In genomic region chr17:66111402-66111959, GRCm38 (mm10) we compare ENCODE assay signal across 8 mouse cellular contexts. TPM values are rescaled to one million over a fixed set of nuclear protein-coding genes. Genes with fewer than 3 reads are reported as not detected.
DNase-seq lines count a peak whose midpoint lies in the region; ATAC-seq and TF ChIP-seq lines count a peak whose summit lies in the region.

Washc1 (plus strand) TSS chr17:66111545.

- H3K4me2 ChIP-seq in forebrain, embryonic 16.5 days (ENCODE audit: low read length): peak within 1 kb of the TSS; percentile 75
- peak within 1 kb of the TSS; percentile 68 for H3K4me2 ChIP-seq in lung, embryonic 15.5 days

- in situ Hi-C loops in ES-E14 (cut with MboI; ENCODE audit: low sequenced_read_pairs in 2 of 2, unreplicated experiment in 2 of 2): no loop called here

- peak; percentile 98 for ATAC-seq in forebrain, embryonic 16.5 days
- ATAC-seq in lung, embryonic 15.5 days (ENCODE audit: borderline replicate concordance, extremely low read depth, low FRiP score, low TSS enrichment): peak; percentile 98

- peaks cover 6 to 16% of the 10 kb centered on the region in 2 experiments; a peak in 3 of 4 replicates for H3K4me1 ChIP-seq in ES-E14 (ENCODE audit: control insufficient read depth in 2 of 2, insufficient read depth in 2 of 2, low read length in 2 of 2, poor library complexity in 1 of 2)
- H3K4me1 ChIP-seq in forebrain, embryonic 16.5 days (replicated peaks; ENCODE audit: control insufficient read depth, insufficient read depth, low read length): peaks cover 15% of the 10 kb centered on the region
- H3K4me1 ChIP-seq in lung, embryonic 15.5 days: peaks cover 20% of the 10 kb centered on the region

- H3K27me3 ChIP-seq in forebrain, embryonic 16.5 days (replicated peaks; ENCODE audit: control insufficient read depth, insufficient read depth, low read length): 0 out of 2 replicates have a peak, but pooled peaks cover 2% of the 10 kb centered on the region
- H3K27me3 ChIP-seq in lung, embryonic 15.5 days: no peaks in the 10 kb centered on the region

- DNase-seq in ES-E14 (ENCODE audit: low read depth, low spot score): peak; percentile 73
- peak; percentile 86 for DNase-seq in cerebellum, adult 11-12 months
- peak; percentile 86 to 87 for DNase-seq in heart, postnatal 36 days
- DNase-seq in layer of hippocampus, adult 8-10 months (ENCODE audit: low spot score in 2 of 2): peak; percentile 79 to 85
- peak; percentile 81 for DNase-seq in ovary, adult 18-20 months (ENCODE audit: low spot score)
- peak; percentile 91 for DNase-seq in thymus, postnatal 0 days (ENCODE audit: low spot score)

- peaks cover 19% of the 10 kb centered on the region for H3K36me3 ChIP-seq in ES-E14 (ENCODE audit: control insufficient read depth, insufficient read depth, low read length, poor library complexity, severe bottlenecking)
- peaks cover 13% of the 10 kb centered on the region for H3K36me3 ChIP-seq in forebrain, embryonic 16.5 days (ENCODE audit: control insufficient read depth, insufficient read depth)
- H3K36me3 ChIP-seq in lung, embryonic 15.5 days: peaks cover 28% of the 10 kb centered on the region

- peak within 1 kb of the TSS; percentile 97 for H3K9ac ChIP-seq in ES-E14 (ENCODE audit: insufficient read depth, low read depth, low read length, poor library complexity, severe bottlenecking)
- H3K9ac ChIP-seq in forebrain, embryonic 16.5 days (replicated peaks; ENCODE audit: low read depth, low read length): peak within 1 kb of the TSS; percentile 90
- peak within 1 kb of the TSS; percentile 86 for H3K9ac ChIP-seq in lung, embryonic 15.5 days

- intact Hi-C loops in heart, postnatal 36 days (cut with DNase I): loop anchor here (5.0 kb wide), 1 partner anchor 229 kb away; no protein-coding TSS in a partner anchor

- H3K27ac ChIP-seq in ES-E14 (ENCODE audit: insufficient read depth, low read depth, low read length, poor library complexity, severe bottlenecking): peak within 1 kb of the TSS; percentile 70; the same call in 1 of the 2 replicates
- peak within 1 kb of the TSS; percentile 62 for H3K27ac ChIP-seq in forebrain, embryonic 16.5 days (ENCODE audit: low read length)
- peak within 1 kb of the TSS; percentile 76 for H3K27ac ChIP-seq in lung, embryonic 15.5 days

- H3K9me3 ChIP-seq in ES-E14 (ENCODE audit: control insufficient read depth, insufficient read depth, low read depth, low read length): no peaks in the 10 kb centered on the region
- no peaks in the 10 kb centered on the region for H3K9me3 ChIP-seq in forebrain, embryonic 16.5 days (ENCODE audit: control insufficient read depth, low read length)
- H3K9me3 ChIP-seq in lung, embryonic 15.5 days: no peaks in the 10 kb centered on the region

- H3K4me3 ChIP-seq in ES-E14 (ENCODE audit: insufficient read depth in 1 of 2, low read depth in 1 of 2, low read length in 2 of 2, poor library complexity in 1 of 2, severe bottlenecking in 1 of 2): peak within 1 kb of the TSS; percentile 84 to 99
- peak within 1 kb of the TSS; percentile 92 for H3K4me3 ChIP-seq in forebrain, embryonic 16.5 days (replicated peaks; ENCODE audit: low read length)
- H3K4me3 ChIP-seq in lung, embryonic 15.5 days: peak within 1 kb of the TSS; percentile 98

- under 1% methylated on average over 37 of the region's 41 CpGs for WGBS in forebrain, embryonic 16.5 days
- WGBS in lung, embryonic 15.5 days: under 1% methylated on average over 38 of the region's 41 CpGs

TF ChIP-seq in ES-E14, 5 proteins besides CTCF, POLR2A, EP300 and RAD21:
- no peak for TF ChIP-seq ZC3H11A (IDR thresholded peaks at IDR 0.05; ENCODE audit: borderline replicate concordance, low read depth, low read length)
- TF ChIP-seq CHD2 (IDR thresholded peaks at IDR 0.05; ENCODE audit: low read depth, low read length): no peak
- 0 out of 2 replicates have a peak, but pooled peaks have one; percentile 1 for TF ChIP-seq ZNF384 (IDR thresholded peaks at IDR 0.05; ENCODE audit: low read depth, low read length)

RNA-seq across cellular contexts. Expression of gene Washc1, which starts in this region (rescaled TPM):
- total RNA-seq in ES-E14 (2012; rRNA removed): 28.8 and 36.8 TPM in 2 replicates
- polyA plus RNA-seq in forebrain, embryonic 16.5 days (2015; fragmentation: Nextera tagmentation; extraction: Ambion mirVana): 44.3 and 52.5 TPM in 2 replicates
- 10 to 100 TPM; 21.6 to 26.7 TPM for total RNA-seq in heart, postnatal 36 days (2021)
- total RNA-seq in layer of hippocampus, adult 8-10 months (2022): 10 to 100 TPM; 41.0 to 51.1 (median 49.0) TPM
- 36.8 and 37.4 TPM in 2 replicates for polyA plus RNA-seq in lung, embryonic 15.5 days (2015; fragmentation: Nextera tagmentation; extraction: Ambion mirVana)
- polyA plus RNA-seq in thymus, postnatal 0 days (2015; fragmentation: Nextera tagmentation; extraction: Ambion mirVana): 46.0 and 52.3 TPM in 2 replicates

Comparison
In these comparisons a context has a peak if more than half of its experiments do, and no peak if none do; other contexts are left out.
1. Peak in every context shown above with its lines: DNase-seq, ATAC-seq, H3K4me3 ChIP-seq and H3K27ac ChIP-seq.